Comparison of ENCODE assay signal across 15 mouse cellular contexts in genomic region chr3:10077096-10077841, GRCm38 (mm10). TPM values are rescaled to one million over a fixed set of nuclear protein-coding genes. Genes with fewer than 3 reads are reported as not detected.
DNase-seq lines count a peak whose midpoint lies in the region; ATAC-seq lines count a peak whose summit lies in the region.
"Had no signal": no experiment of that assay in that cellular context is flagged by ENCODE, and none has a peak within 500 bp of the region (broad histone marks: within the 10 kb centered on the region; RNA-seq: fewer than 3 reads in every experiment).

No protein-coding gene starts in this region.

- H3K27me3 ChIP-seq in intestine, embryonic 16.5 days (replicated peaks; ENCODE audit: control insufficient read depth, insufficient read depth, low read length) = no peaks in the 10 kb centered on the region
- H3K27me3 ChIP-seq: embryonic facial prominence, embryonic 15.5 days; stomach, embryonic 15.5 days had no signal

- H3K36me3 ChIP-seq in intestine, embryonic 16.5 days (ENCODE audit: control insufficient read depth, insufficient read depth, low read length) = no peaks in the 10 kb centered on the region
- H3K36me3 ChIP-seq: embryonic facial prominence, embryonic 15.5 days; liver, embryonic 12.5 days; stomach, embryonic 15.5 days had no signal

- intact Hi-C loops in heart, postnatal 14 days (cut with DNase I) = no loop called here
- intact Hi-C loops in left cerebral cortex, postnatal 14 days (cut with DNase I) = no loop called here

- H3K4me1 ChIP-seq in intestine, embryonic 16.5 days (ENCODE audit: control insufficient read depth, insufficient read depth, low read length) = no peaks in the 10 kb centered on the region; the same call in 1 of the 2 replicates
- H3K4me1 ChIP-seq: liver, embryonic 12.5 days; stomach, embryonic 15.5 days had no signal

- no peaks in the 10 kb centered on the region for H3K9me3 ChIP-seq in intestine, embryonic 16.5 days (ENCODE audit: control insufficient read depth, low read length)
- H3K9me3 ChIP-seq: embryonic facial prominence, embryonic 15.5 days; liver, embryonic 12.5 days; stomach, embryonic 15.5 days had no signal

- H3K9ac ChIP-seq in intestine, embryonic 16.5 days (ENCODE audit: low read depth, low read length) = no peak overlapping the region
- H3K9ac ChIP-seq: embryonic facial prominence, embryonic 15.5 days; liver, embryonic 12.5 days; stomach, embryonic 15.5 days had no signal

- DNase-seq in adrenal gland, postnatal 10 days = peak; percentile 55
- no peak for DNase-seq in adrenal gland, adult 8-10 months
- peak; percentile 51 for DNase-seq in 416B (ENCODE audit: low read depth)
- peak; percentile 81 for DNase-seq in fat pad, adult 2 months (ENCODE audit: extremely low read depth, low read depth, low spot score)
- peak; percentile 29 to 44 for DNase-seq in heart, postnatal 14 days
- no peak for DNase-seq in left cerebral cortex, postnatal 14 days (ENCODE audit: low spot score in 2 of 2)
- DNase-seq in right cerebral cortex, adult 2 months (ENCODE audit: low spot score in 2 of 2) = no peak
- DNase-seq: cerebellum, postnatal 36 days; retina, postnatal 1 day had no signal

- 82% methylated on average over 6 of the region's 6 CpGs for WGBS in intestine, embryonic 16.5 days

- ATAC-seq in intestine, embryonic 16.5 days = no peak
- ATAC-seq: liver, embryonic 12.5 days; Patski had no signal

- no peak overlapping the region for H3K4me3 ChIP-seq in intestine, embryonic 16.5 days (ENCODE audit: low read length)
- H3K4me3 ChIP-seq: embryonic facial prominence, embryonic 15.5 days; liver, embryonic 12.5 days; myocyte; stomach, embryonic 15.5 days had no signal

- no peak overlapping the region for H3K27ac ChIP-seq in intestine, embryonic 16.5 days (ENCODE audit: low read length)
- H3K27ac ChIP-seq: embryonic facial prominence, embryonic 15.5 days; liver, embryonic 12.5 days; stomach, embryonic 15.5 days had no signal

- no peak overlapping the region for H3K4me2 ChIP-seq in intestine, embryonic 16.5 days (ENCODE audit: low read depth, low read length)
- H3K4me2 ChIP-seq: embryonic facial prominence, embryonic 15.5 days; liver, embryonic 12.5 days; stomach, embryonic 15.5 days had no signal

RNA-seq across cellular contexts. Expression of gene Gm9833, which starts 10.6 kb away (rescaled TPM):
- 1 to 10 TPM; 4.4 to 5.5 TPM for total RNA-seq in adrenal gland, postnatal 10 days (2021)
- 1 to 10 TPM; 2.4 to 5.8 (median 4.7) TPM for total RNA-seq in adrenal gland, adult 8-10 months (2022)
- total RNA-seq in heart, postnatal 14 days (2021) = 1 to 10 TPM; 2.0 to 2.3 TPM
- total RNA-seq in left cerebral cortex, postnatal 14 days (2021) = 10 to 100 TPM; 10.4 to 11.5 TPM
- 1.4 and 1.5 TPM in 2 replicates for polyA plus RNA-seq in intestine, embryonic 16.5 days (2015; fragmentation: Nextera tagmentation; extraction: Ambion mirVana)

Comparison
In these comparisons a context has a peak if more than half of its experiments do, and no peak if none do; other contexts are left out.
1. DNase-seq: peak in adrenal gland, postnatal 10 days (single experiment), 416B (single experiment), fat pad, adult 2 months (single experiment) and heart, postnatal 14 days (2 of 2); none in adrenal gland, adult 8-10 months (single experiment), left cerebral cortex, postnatal 14 days (0 of 2) and right cerebral cortex, adult 2 months (0 of 2).